Mouse (Mus musculus): ENCODE data around the gene Grik1.

Grik1 gene

GRCm38 (mm10) chr16:88142136-88142535 is 147.9 kb downstream of the Grik1 start:
- DNase-seq (ENCODE audit: low spot score), result no peak

DNA sequence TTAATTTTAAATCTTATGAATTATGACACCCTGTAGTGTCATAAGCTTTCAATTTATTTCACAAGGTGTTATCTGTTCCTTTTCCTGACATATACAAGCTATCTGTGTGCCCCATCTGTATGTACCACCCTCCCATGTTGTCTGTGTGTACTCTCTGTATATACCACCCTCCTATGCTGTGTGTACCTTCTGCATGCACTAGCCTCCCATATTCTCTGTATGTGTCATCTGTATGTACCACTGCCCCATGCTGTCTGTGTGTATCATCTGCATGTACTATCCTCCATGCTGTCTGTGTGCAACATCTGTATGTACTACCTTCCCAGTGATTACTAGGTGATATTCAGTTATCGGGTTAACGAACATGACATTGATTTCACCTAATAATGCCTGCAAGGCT is 148.5 kb downstream of the Grik1 start:
- no peak for DNase-seq (ENCODE audit: low spot score)

- DNase-seq (ENCODE audit: low spot score), result no peak
Observed at GRCm38 (mm10) chr16:88138913-88139312, 151.2 kb downstream of the Grik1 start.

DNA sequence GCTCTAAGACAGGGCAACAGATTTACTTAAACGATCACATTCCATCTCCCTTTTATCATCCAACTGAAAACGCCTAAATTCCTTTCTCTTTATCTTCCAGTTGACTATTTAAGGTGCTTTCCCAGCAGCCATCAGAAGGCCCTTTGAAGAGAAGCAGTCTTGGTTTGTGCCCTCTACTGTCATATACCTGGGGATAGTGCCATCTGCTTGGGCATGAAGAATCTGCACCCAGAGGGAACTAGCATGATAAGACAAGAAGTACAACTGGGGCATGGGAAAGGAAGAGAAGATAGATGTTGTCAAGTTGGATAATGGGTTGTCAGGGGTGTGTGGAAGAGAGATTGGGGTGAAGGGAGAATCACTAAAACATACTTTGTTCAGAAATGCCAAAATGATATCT is 157.1 kb downstream of the Grik1 start:
- no peak for DNase-seq (ENCODE audit: low spot score)

- no peak for DNase-seq (ENCODE audit: low spot score)
Observed at GRCm38 (mm10) chr16:88131103-88131502, 159.0 kb downstream of the Grik1 start.

GRCm38 (mm10) chr16:88125098-88125497 is 165.0 kb downstream of the Grik1 start:
- no peak for DNase-seq (ENCODE audit: low spot score)

- no peak for DNase-seq (ENCODE audit: low spot score)
Observed at GRCm38 (mm10) chr16:88112551-88113138, 177.4 kb downstream of the Grik1 start.

GRCm38 (mm10) chr16:88111459-88111858 is 178.6 kb downstream of the Grik1 start:
- DNase-seq (ENCODE audit: low spot score), result no peak

GRCm38 (mm10) chr16:88094206-88094789 is 195.8 kb downstream of the Grik1 start:
- DNase-seq (ENCODE audit: low spot score), result no peak

- DNase-seq (ENCODE audit: low spot score), result no peak
Observed at GRCm38 (mm10) chr16:88087280-88087679, 202.8 kb downstream of the Grik1 start.

DNA sequence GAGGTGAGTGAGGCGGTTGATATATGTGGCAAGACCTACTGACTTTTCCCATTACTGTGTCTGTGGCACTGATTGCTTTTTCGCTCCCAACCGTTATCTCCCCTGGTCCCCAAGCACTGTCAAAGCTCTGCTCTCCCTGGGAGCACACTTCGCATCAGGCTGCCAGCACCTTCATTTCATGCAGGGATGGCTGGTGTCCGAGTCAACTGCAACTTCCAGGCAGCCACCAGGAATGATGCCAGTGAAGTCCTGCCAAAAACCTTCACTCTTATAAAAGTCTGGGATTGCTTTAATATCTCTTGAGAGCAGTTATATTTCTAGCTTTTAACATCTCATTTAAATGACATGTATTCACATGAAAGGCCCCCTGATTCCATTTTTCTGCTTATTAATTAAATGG is 215.3 kb downstream of the Grik1 start:
- no peak for DNase-seq (ENCODE audit: low spot score)

- DNase-seq (ENCODE audit: low spot score), result no peak
Observed at GRCm38 (mm10) chr16:88060936-88061335, 229.1 kb downstream of the Grik1 start.

DNA sequence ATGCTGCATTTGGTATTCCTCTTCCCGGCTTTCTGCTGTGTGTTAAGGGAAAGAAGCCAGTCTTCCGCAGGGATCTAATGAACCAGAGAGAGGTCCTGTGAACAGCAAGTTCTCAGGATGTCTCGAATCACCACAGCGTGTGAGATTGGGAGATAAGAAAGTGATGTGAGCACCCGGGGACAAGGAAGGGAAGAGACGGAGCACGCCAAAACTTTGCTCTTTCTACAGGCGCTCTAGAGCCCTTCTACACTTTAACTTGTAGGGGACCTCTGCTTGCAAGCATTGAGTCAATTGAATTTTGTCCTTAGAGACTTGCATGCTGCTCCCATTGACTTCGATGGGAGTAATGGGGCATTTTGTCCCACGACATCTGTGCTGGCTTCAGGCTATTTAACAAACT is 241.9 kb downstream of the Grik1 start:
- no peak for DNase-seq (ENCODE audit: low spot score)

GRCm38 (mm10) chr16:88044321-88044720 is 245.7 kb downstream of the Grik1 start:
- no peak for DNase-seq (ENCODE audit: low spot score)

DNA sequence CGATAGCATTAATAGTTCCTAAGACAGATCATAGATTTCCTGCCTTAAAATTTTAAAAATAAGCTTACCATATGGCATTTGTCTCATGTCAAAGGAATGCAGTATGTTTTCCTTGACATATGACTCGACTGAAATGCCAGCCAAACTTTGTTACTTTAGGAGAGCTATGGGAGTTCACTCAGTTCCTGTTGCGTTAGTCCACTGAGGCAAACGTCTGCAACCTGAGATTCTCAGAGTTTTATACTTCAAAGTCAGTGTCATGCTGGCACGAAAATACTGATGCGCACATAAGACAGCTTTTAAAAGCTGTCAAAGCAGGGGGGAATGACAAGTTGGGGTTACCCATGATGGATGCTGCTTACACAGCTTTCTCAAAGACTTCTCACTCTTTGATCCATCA is 247.6 kb downstream of the Grik1 start:
- DNase-seq (ENCODE audit: low spot score), result no peak

DNA sequence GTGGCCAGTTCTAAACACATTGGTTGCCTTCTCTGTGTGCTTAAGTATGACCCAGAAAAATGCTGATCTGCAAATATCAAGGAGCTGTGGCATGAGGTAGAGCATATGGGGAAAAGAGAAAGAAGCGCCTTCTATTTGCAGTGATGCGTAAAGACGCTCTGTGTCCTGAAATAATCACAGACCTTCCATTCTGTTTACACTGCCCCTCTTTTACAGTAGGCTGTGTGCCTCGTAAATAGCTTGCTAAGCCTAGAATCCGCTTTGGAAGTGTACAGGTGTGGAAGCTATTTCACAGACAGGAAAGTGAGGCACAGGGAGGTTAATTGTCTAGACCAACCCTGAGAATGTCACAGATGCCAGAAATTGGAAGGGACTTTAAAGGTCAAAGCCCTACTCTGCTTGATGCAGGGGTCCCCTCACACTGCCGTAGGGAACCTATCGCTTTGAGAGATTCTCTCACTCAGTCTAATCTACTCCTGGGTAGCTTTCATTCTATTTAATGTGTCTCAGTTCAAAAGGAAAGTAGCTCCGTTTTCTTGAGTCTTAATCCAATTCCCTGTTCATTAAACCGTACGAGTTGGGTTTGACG is 251.5 kb downstream of the Grik1 start:
- no peak for DNase-seq (ENCODE audit: low spot score)

GRCm38 (mm10) chr16:87988805-87989204 is 301.3 kb downstream of the Grik1 start:
- no peak for DNase-seq (ENCODE audit: low spot score)

DNA sequence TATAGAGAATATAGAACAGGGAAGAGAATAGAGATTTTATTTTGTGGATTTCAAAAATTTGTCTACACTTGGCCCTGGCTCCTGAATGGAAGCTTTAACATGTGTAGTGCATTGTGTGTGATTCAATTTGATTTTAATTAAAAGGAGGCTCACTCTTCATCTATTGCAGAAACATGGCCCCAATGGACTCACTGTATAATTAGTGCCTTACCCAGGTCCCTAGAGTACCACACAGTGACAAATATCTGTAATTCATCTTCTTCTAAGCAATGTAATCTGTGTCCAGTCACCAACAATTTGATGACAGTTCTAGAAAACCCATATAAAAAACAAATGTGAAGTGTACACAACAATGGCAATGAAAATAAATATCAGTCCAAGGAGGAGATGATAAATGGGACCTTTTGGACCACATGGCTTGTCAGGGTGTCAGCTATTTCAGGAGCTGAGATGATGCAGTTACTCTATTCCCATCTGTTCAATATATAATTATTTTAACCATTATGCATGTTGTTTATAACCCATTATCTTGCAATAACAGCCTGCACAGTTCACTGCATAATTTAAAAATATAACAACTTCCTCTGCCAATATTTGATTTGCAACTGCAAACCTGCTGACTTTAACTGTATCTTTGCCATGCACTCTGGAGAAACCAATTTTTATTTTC is 305.7 kb downstream of the Grik1 start:
- no peak for DNase-seq (ENCODE audit: low spot score)

DNA sequence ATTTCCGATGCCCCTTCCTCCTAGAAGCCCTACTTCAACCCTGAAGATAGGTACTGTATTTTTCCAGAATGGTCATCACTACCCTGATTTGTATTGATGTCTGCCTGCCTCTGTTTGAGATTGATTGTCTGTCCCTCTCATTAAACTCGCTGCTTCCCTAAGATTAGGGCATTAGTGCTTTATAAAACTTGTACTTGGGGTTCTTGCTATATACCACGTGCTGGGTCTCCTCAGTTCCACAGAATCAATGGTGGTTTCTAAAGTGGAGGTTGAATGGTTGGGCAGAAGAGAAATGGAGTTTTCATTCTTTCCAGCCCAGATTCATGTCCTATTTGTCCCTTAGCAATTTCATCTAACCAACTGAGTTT is 316.0 kb downstream of the Grik1 start:
- no peak for DNase-seq (ENCODE audit: low spot score)

DNA sequence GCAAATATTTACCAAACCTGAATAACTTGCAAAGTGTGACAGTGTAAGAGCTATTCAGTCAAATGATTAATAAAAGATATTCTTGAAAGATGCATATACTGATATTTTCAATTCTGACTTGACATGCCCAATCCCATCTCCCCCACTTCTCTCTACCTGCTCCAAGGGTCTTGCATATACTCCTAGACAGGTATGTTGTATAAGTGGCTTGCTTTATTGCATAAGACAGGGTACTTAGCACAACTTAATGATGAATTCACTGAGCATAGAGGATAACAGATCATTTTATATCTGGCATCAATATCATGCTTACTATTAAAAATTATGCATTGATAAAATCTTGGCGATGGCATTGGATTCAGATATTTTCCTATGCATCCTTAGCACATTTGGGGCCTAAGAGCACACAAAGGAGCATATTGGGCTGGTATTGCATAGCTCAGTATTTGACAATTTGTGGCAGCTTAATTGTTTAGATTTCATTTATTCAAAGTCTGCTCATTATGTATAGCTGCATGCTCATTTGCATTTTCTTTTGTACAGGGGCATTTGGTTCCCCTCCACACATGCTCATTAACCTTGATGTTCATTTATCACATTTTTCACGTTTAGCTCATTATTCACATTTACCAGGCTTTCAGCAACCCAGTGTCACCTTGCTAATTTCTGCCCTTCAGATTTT is 316.5 kb downstream of the Grik1 start:
- no peak for DNase-seq (ENCODE audit: low spot score)

- no peak for DNase-seq (ENCODE audit: low spot score)
Observed at GRCm38 (mm10) chr16:87971911-87972310, 318.2 kb downstream of the Grik1 start.

GRCm38 (mm10) chr16:87969936-87970335 is 320.1 kb downstream of the Grik1 start:
- DNase-seq (ENCODE audit: low spot score), result no peak

DNA sequence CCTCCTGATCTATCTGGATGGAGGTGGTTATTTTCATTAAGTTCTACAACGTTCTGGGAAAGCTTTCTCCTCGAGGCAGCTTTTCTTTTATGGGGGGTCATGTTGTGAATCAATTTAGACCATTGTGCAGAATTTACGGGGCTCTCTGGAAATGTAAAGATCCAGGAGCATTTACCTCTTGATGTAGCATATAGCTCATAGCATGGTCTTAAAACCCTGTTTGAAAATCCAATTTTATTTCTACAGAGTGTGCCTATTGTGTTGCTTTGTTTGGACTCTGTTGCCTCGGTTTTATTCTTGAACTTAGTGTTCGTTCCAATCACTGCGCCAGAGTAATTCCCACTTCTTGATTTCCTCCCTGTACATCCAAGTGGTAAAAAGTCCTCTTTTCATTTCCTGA is 328.6 kb downstream of the Grik1 start:
- no peak for DNase-seq (ENCODE audit: low spot score)
